Mouse (Mus musculus) v-Abl transformed pro-B cells (cell line): ENCODE data around the gene Tgif1.
"Not testable (repeated sequence)": the region's sequence is repeated elsewhere in the genome, so short reads cannot be mapped to it uniquely, and the experiment has no call there.

Experiments used
- in situ Hi-C, 2 experiments: fragments of 400-800 bp; cut with MboI; formaldehyde crosslinking; loops; one replicate each; pipeline ENCODE4 v1.15.1; 2025; ENCODE audit not compliant: unreplicated experiment in 2 of 2

Tgif1 gene

GRCm38 (mm10) chr17:70847751-70848510 lies 5.4 kb downstream of the Tgif1 start:
- in situ Hi-C loops, result loop anchor here (5.0 to 10.0 kb wide), 4 partner anchors 106 to 347 kb away; no protein-coding TSS in a partner anchor

DNA sequence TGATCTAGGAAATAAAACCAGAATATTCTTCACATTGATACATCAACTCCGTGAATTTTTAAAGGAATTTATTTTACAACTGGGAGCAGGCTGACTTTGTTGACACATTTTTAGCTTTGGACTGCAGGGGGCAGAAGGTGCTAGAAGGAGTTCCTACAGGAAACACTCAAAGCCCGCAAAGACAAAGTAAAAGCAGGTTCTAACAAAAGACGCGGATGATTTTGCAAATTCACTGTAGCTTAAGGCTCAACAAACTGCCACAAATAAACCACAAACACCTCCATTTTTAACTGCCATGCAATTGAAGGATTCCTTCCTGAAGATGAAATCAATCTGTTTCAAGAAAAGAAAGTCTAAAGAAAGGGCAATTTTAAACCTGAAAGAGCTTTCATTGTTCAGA lies 6.3 kb downstream of the Tgif1 start:
- in situ Hi-C loops, result loop anchor here (5.0 to 10.0 kb wide), 4 partner anchors 105 to 348 kb away; no protein-coding TSS in a partner anchor

- in situ Hi-C loops, result loop anchor here (5.0 to 10.0 kb wide), 4 partner anchors 104 to 349 kb away; no protein-coding TSS in a partner anchor
These were observed 7.2 kb downstream of the Tgif1 start for GRCm38 (mm10) chr17:70846111-70846644.

GRCm38 (mm10) chr17:70845543-70845942 lies 7.8 kb downstream of the Tgif1 start:
- in situ Hi-C loops, result loop anchor here (5.0 to 10.0 kb wide), 4 partner anchors 103 to 349 kb away; no protein-coding TSS in a partner anchor

- in situ Hi-C loops, result loop anchor here (5.0 to 10.0 kb wide), 4 partner anchors 103 to 350 kb away; no protein-coding TSS in a partner anchor
These were observed 8.4 kb downstream of the Tgif1 start for GRCm38 (mm10) chr17:70844971-70845370.

DNA sequence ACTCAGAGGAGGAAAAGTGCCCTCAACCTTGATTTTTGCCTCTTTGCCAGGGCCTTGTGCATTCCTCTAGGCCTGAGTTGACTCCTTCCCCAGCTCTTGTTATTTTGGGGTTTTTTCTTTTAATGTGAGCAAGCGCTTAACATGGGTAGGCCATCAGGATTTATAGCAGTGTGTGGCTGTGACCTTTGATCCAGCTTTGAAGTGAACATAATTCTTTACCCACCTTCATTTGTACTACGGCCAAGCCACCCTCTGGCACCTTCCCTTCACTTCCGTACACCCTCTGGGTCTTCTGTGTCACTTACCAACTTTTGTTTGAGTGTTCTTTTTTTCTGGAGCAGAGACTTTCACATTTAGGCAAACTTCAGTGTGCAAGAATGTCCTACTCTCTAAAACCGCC lies 10.1 kb downstream of the Tgif1 start:
- in situ Hi-C loops, result loop anchor here in 1 of 2 experiments (10.0 kb wide), 1 partner anchor 352 kb away; no protein-coding TSS in a partner anchor

DNA sequence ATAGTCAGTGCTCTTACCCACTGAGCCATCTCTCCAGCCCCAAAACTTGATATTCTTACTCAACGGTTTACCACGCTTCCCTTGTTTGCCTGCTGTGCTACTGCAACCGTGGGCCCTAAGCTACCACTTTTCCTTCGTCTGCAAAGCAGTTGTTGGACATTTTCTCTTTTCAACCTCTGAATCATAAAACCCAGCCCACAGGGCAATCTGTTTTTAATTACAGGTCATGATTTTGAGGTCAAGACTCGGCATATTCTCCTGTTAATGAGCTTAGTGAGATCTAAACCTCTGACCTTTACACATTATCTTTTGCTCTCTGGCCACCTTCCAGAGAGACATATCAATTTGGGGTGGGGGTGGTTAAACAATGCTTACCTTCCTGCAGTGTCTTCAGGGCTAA lies 14.8 kb downstream of the Tgif1 start:
- in situ Hi-C loops, result loop anchor here in 1 of 2 experiments (5.0 kb wide), 1 partner anchor 91 kb away; no protein-coding TSS in a partner anchor

DNA sequence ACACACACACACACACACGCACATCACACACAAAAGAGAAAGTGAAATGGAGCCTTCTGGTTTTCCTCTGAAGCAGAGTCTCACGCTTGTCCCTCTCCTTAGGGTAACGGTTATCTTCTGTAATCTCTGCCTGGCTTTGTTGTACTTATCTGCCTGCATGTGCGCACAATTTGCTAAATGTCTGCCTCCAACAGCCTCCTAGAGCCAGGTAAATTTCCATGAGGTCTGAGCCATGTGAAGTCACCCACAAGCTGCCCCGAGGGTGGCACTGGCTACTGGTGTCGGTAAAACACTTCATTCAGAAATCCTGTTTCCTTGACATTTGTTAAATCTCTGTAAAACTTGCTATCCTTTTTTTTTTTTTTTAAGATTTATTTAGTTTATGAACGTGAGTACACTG lies 15.3 kb downstream of the Tgif1 start:
- in situ Hi-C loops, result loop anchor here in 1 of 2 experiments (5.0 kb wide), 1 partner anchor 91 kb away; no protein-coding TSS in a partner anchor

DNA sequence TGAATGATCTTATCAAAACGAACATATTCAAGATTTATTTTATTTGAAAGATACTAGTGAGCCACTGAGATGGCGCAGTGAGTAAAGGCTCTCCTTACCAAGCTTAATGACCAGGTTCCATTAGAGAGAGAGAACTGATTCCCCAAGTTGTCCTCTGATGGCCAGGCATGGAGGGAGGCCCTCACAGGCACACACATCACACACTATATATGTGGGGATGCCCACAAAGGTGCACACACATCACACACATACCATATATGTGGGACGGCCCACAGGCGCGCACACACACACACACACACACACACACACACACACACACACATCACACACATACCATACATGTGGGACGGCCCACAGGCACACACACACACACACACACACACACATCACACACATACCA lies 15.9 kb downstream of the Tgif1 start:
- in situ Hi-C loops, result loop anchor here in 1 of 2 experiments (5.0 kb wide), 1 partner anchor 90 kb away; no protein-coding TSS in a partner anchor

GRCm38 (mm10) chr17:70836820-70837219 lies 16.5 kb downstream of the Tgif1 start:
- in situ Hi-C loops, result loop anchor here in 1 of 2 experiments (5.0 kb wide), 1 partner anchor 90 kb away; no protein-coding TSS in a partner anchor

- in situ Hi-C loops, result loop anchor here in 1 of 2 experiments (5.0 kb wide), 1 partner anchor 88 kb away; no protein-coding TSS in a partner anchor
These were observed 18.1 kb downstream of the Tgif1 start for GRCm38 (mm10) chr17:70835071-70835790.

GRCm38 (mm10) chr17:70834430-70834965 lies 18.8 kb downstream of the Tgif1 start:
- in situ Hi-C loops, result no loop called here

GRCm38 (mm10) chr17:70832544-70832943 lies 20.8 kb downstream of the Tgif1 start:
- in situ Hi-C loops, result no loop called here

DNA sequence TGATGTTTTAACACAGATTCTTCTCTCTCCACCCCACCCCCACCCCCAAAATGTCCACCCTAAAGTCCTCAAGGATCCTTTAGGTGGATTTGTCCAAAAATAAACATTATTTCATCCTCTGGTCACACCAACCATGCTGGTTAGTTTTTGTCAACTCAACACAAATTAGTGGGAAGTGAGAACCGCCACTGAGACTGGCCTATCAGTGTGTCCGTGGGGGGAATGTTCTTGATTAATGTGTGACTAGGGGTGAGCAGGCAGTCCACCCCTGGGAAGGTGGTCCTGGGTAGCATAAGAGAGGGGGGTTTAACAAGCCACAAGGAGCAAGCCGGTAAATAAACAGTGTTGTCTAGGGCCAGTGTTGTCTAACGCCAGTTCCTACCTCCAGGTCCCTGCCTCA lies 21.8 kb downstream of the Tgif1 start:
- in situ Hi-C loops, result no loop called here

GRCm38 (mm10) chr17:70829943-70830715 lies 23.2 kb downstream of the Tgif1 start:
- in situ Hi-C loops, result no loop called here

- in situ Hi-C loops, result no loop called here
These were observed 24.1 kb downstream of the Tgif1 start for GRCm38 (mm10) chr17:70829217-70829616.

DNA sequence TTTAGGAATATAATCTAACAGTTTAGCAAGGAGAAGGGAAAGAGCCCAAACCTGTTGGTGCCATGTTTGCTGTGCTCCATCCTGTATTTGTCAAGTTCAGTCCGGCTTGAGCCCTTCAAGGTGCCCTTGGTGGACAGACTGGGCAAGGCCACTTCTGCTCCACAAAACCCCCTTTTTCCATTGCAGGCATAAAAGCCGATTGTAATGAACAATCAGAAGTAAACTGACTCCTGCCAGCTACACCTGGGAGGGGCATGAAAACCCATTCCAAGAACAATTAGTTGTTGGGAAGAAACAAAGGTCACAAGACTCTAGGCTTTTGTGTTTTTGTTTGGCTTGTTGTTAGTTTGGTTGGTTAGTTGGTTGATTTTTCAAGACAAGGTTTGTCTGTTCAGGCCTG lies 24.8 kb downstream of the Tgif1 start:
- in situ Hi-C loops, result no loop called here

DNA sequence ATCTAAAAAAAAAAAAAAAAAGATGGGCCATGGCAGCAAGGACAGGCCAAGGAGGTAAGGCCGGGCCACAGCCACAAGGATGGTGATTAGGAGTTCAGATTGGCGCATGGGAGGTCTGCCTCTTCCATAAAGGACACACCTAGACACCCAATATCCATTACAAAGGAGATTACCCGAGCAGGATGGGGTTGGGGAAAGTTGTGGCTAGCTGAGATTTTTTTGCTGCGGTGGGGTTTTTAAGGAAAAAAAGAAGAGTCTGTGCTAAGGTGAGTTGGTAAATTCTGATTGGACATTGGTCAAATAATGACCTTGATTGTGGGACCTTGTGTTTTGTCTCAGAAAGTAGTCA lies 25.2 kb downstream of the Tgif1 start:
- in situ Hi-C loops, result no loop called here

- in situ Hi-C loops, result not testable (repeated sequence)
These were observed 25.7 kb downstream of the Tgif1 start for GRCm38 (mm10) chr17:70827463-70828179.
